Mouse (Mus musculus) intestine, embryonic 16.5 days (tissue): ENCODE data around the gene Rcsd1. TPM values are rescaled to one million over a fixed set of nuclear protein-coding genes. Genes with fewer than 3 reads are reported as not detected.

Experiments used
- ATAC-seq: fragments of 200-750 bp; cut with Nextera tagmentation; 2 replicates; pipeline ENCODE4 v1.8.0; 2017; ENCODE audit warnings: moderate TSS enrichment, moderate library complexity
- H3K27ac ChIP-seq: fragments of 300-500 bp; sonication (generic); 2 replicates; pipeline ENCODE4 v1.5.1; 2014; ENCODE audit warnings: mild to moderate bottlenecking, low read length
- H3K27me3 ChIP-seq: fragments of 300-500 bp; sonication (generic); replicated peaks from 2 replicates; pipeline ENCODE4 v1.6.1; 2014; ENCODE audit warnings: low read length, control low read depth, mixed read lengths; ENCODE audit not compliant: control insufficient read depth, insufficient read depth
- H3K36me3 ChIP-seq: fragments of 300-500 bp; sonication (generic); 2 replicates; pipeline ENCODE4 v1.6.1; 2014; ENCODE audit warnings: low read length, control low read depth; ENCODE audit not compliant: control insufficient read depth, insufficient read depth
- H3K4me1 ChIP-seq: fragments of 300-500 bp; sonication (generic); 2 replicates; pipeline ENCODE4 v1.6.1; 2014; ENCODE audit warnings: low read length, control low read depth, mixed read lengths; ENCODE audit not compliant: control insufficient read depth, insufficient read depth
- H3K4me2 ChIP-seq: fragments of 300-500 bp; sonication (generic); 2 replicates; pipeline ENCODE4 v1.6.1; 2014; ENCODE audit warnings: low read depth, low read length, control low read depth
- H3K4me3 ChIP-seq: fragments of 300-500 bp; sonication (generic); 2 replicates; pipeline ENCODE4 v1.5.1; 2014; ENCODE audit warnings: mild to moderate bottlenecking, low read length
- H3K9ac ChIP-seq: fragments of 300-500 bp; sonication (generic); 2 replicates; pipeline ENCODE4 v1.6.1; 2014; ENCODE audit warnings: low read depth, low read length
- H3K9me3 ChIP-seq: fragments of 300-500 bp; sonication (generic); 2 replicates; pipeline ENCODE4 v1.6.1; 2016; ENCODE audit warnings: low read length, control low read depth; ENCODE audit not compliant: control insufficient read depth
- WGBS: fragments of 180-500 bp; shearing (Covaris S2); extraction: QIAGEN DNeasy Blood & Tissue Kit; methylation state at CpG from one replicate; pipeline ENCODE4 v1.1.7; 2014; 5-methylcytosine and 5-hydroxymethylcytosine counted together
- polyA plus RNA-seq: library from polyadenylated mRNA; unstranded; fragments of >200 nt; fragmentation: Nextera tagmentation; extraction: Ambion mirVana; gene quantifications from 2 replicates; pipeline ENCODE4 v1.2.1, GENCODE M21; 2015

Gene Rcsd1
- polyA plus RNA-seq, 1 experiment from 2014 or later, result 32.4 TPM

DNA sequence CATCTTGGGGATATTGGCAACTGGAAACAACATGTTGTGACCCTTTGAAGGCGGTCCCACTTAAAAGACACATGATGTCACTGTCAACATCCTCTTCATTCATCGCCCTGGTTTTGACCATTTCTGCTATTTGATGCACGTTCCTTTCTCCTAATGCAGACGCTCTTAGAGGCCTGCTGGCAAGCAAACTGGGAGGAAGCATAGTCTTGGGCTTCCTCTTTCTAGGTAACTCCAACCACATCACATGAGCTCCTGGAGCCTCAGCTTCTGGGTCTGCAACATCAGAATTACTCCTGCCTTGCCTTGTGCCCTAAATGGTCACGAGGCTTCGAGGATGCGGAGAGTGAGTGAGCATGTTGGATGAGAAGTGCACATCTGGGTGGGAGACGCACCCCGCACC is 34.4 kb downstream of the Rcsd1 start:
- no peak overlapping the region for H3K9ac ChIP-seq
- no peak overlapping the region for H3K4me2 ChIP-seq
- peaks cover 3% of the 10 kb centered on the region; the same call in 1 of the 2 replicates for H3K4me1 ChIP-seq
- H3K27ac ChIP-seq, result no peak overlapping the region
- no peak overlapping the region for H3K4me3 ChIP-seq
- no peaks in the 10 kb centered on the region for H3K9me3 ChIP-seq
- no peaks in the 10 kb centered on the region for H3K27me3 ChIP-seq
- H3K36me3 ChIP-seq, result no peaks in the 10 kb centered on the region
- ATAC-seq, result no peak
- WGBS, result 86% methylated on average over 9 of the region's 9 CpGs

DNA sequence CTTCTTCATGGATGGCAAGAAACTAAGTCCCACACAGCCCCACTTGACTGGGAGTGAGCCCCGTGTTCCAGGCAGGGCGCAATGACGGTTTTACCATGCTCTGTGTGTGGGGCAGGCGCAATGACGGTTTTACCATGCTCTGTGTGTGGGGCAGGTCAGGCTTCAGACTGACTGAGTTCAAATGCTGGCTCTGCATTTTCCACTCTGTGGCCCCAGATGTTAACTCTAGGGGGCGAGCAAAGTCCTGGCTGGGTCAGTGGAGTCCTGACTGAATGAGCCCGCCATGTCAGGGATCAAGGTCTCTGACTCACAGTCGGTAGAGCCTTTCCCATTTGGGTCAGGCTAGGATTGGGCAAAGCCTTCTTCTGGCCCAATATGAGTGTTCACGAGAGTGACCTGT is 37.2 kb downstream of the Rcsd1 start:
- H3K9me3 ChIP-seq, result no peaks in the 10 kb centered on the region
- no peak overlapping the region for H3K4me2 ChIP-seq
- 82% methylated on average over 9 of the region's 9 CpGs for WGBS
- no peak overlapping the region for H3K4me3 ChIP-seq
- peaks cover 7% of the 10 kb centered on the region; the same call in 1 of the 2 replicates for H3K4me1 ChIP-seq
- no peak overlapping the region for H3K27ac ChIP-seq
- H3K27me3 ChIP-seq, result no peaks in the 10 kb centered on the region
- no peak overlapping the region for H3K9ac ChIP-seq
- ATAC-seq, result no peak
- no peaks in the 10 kb centered on the region for H3K36me3 ChIP-seq

DNA sequence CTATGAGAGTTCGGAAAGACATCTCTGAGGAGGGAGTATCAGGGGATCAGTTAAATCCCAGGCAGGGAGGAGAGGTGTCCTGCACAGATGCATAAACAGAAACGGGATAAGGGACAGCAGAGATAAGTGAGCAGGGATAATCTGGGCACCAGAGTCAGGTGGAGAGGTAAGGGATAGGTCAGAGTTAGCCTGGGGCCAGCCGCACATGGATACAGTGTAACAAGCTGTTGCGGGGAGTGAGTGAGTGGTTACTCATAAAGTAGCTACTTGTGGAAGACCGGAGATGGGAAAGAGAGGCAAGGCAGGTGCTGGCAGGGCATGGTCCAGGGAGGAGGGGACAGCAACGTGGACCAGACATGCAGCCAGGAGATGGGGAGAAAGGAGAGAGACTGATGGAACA is 39.5 kb downstream of the Rcsd1 start:
- H3K9ac ChIP-seq, result no peak overlapping the region
- 73% methylated on average over 6 of the region's 6 CpGs for WGBS
- H3K4me2 ChIP-seq, result no peak overlapping the region
- H3K4me1 ChIP-seq, result peaks cover 10% of the 10 kb centered on the region; the same call in 1 of the 2 replicates
- H3K36me3 ChIP-seq, result no peaks in the 10 kb centered on the region
- no peak overlapping the region for H3K4me3 ChIP-seq
- no peaks in the 10 kb centered on the region for H3K27me3 ChIP-seq
- ATAC-seq, result no peak
- H3K9me3 ChIP-seq, result no peaks in the 10 kb centered on the region
- H3K27ac ChIP-seq, result no peak overlapping the region

DNA sequence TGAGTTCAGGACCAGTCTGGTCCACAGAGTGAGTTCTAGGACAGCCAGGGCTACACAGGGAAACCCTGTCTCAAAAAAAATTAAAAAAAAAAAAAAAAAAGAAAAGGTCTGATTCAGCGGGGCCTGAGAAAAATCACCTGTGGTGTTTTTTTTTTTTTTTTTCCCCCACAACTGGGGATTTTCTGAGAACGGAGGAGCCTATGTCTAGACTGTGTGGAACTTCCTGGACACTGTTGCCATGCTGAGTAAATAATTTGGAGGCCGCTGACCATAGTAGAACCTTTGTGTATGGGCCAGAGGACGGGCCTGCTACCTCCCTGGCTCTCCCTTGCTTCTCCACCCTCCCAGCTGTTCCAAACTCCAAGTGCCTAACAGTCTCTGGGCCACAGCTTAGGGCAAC is 40.7 kb downstream of the Rcsd1 start:
- Histone ChIP-seq H3K4me2 (no peak overlapping the region), H3K4me1 (peaks cover 10% of the 10 kb centered on the region; the same call in 1 of the 2 replicates), H3K27ac (no peak overlapping the region), H3K9me3 (no peaks in the 10 kb centered on the region), H3K27me3 (no peaks in the 10 kb centered on the region), H3K4me3 (no peak overlapping the region), H3K9ac (no peak overlapping the region), H3K36me3 (no peaks in the 10 kb centered on the region)
- ATAC-seq, result no peak
- WGBS, result 50% methylated on average over 4 of the region's 4 CpGs

DNA sequence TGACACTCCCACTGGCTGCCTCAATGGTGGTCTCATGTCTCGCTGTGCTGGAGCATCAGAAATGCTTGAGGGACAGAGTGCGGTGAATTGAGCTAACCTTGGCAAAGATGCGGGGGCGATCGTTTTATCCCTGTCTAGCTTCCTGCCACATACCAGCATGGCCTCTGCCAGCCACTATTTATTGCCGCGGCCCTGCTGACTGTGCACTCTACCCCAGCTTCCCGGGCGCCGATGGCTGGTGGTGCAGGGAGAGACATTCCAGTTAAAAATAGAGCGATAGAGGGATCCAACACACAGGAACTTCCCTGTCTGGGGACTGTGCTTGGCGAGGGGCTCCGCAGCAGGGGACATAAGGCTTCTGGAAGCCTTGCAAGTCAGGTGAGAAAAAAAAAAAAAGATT is 42.2 kb downstream of the Rcsd1 start:
- Histone ChIP-seq H3K27ac (no peak overlapping the region), H3K9ac (no peak overlapping the region), H3K36me3 (no peaks in the 10 kb centered on the region), H3K4me3 (no peak overlapping the region), H3K4me2 (no peak overlapping the region), H3K27me3 (no peaks in the 10 kb centered on the region), H3K9me3 (no peaks in the 10 kb centered on the region), H3K4me1 (peaks cover 13% of the 10 kb centered on the region; the same call in 1 of the 2 replicates)
- 48% methylated on average over 13 of the region's 13 CpGs for WGBS
- no peak for ATAC-seq

DNA sequence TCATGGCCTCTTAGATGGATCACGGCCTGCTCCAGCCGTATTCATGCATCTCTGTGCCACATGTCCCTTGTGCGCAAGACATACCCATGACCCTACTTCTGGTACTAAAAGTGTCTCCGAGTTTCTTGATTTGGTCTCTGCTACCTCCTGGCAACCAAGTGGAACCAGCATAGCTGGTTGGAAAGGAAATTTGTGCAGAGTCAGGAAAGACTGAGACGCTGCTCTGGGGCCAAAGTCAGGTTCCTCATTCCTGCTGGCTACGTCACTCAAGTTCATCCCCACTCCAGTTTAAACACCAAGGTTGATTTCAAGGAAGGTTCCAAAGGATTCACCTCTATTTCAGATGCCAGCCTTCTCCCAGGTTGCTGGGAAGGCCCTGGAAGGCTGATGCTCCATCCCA is 42.6 kb downstream of the Rcsd1 start:
- WGBS, result 87% methylated on average over 6 of the region's 6 CpGs
- ATAC-seq, result no peak
- no peak overlapping the region for H3K27ac ChIP-seq
- no peaks in the 10 kb centered on the region for H3K9me3 ChIP-seq
- H3K4me1 ChIP-seq, result peaks cover 13% of the 10 kb centered on the region; the same call in 1 of the 2 replicates
- no peak overlapping the region for H3K4me3 ChIP-seq
- no peak overlapping the region for H3K4me2 ChIP-seq
- H3K36me3 ChIP-seq, result no peaks in the 10 kb centered on the region
- H3K27me3 ChIP-seq, result no peaks in the 10 kb centered on the region
- no peak overlapping the region for H3K9ac ChIP-seq

DNA sequence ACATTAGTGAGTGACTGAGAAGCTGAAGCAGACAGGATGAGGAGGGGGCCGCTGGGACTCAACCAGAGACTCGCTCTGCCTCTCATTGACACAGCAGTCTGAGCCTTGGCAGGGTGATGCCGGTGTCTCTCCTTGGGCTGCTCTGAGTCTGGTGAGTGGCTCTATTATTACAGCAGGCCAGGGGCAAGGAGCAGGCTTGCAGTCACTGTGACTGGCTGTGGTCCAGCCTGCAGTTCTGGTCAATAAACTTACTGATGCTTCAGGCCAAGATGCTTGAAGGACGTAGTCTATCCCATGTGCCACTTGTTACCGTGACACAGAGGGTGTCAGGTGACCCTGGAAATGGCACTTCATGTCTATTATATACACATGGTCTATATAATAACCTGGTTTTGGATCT is 43.8 kb downstream of the Rcsd1 start:
- H3K4me1 ChIP-seq, result peaks cover 13% of the 10 kb centered on the region; the same call in 1 of the 2 replicates
- H3K4me2 ChIP-seq, result no peak overlapping the region
- no peak for ATAC-seq
- H3K4me3 ChIP-seq, result no peak overlapping the region
- no peak overlapping the region for H3K27ac ChIP-seq
- no peaks in the 10 kb centered on the region for H3K27me3 ChIP-seq
- H3K36me3 ChIP-seq, result no peaks in the 10 kb centered on the region
- H3K9me3 ChIP-seq, result no peaks in the 10 kb centered on the region
- WGBS, result 77% methylated on average over 5 of the region's 5 CpGs
- no peak overlapping the region for H3K9ac ChIP-seq

DNA sequence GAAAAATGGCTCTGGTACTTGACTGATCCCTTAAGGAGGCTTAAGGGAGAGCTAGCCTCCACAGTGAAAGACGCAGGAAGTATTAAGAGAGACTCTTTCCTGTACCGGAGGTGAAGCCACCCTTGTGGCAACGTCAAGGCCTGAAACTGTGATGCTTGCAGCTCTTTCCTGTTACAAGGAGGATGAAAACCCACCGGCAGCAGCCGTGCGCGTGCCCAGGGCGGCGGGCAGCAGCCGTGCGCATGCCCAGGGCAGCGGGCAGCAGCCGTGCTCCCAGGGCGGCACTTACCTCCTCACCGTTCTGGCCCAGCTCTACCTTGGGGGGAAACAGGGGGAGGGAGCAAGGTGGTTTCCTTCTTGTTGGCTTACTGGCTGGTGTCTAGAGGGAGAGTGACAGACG is 46.3 kb downstream of the Rcsd1 start:
- Histone ChIP-seq H3K27me3 (no peaks in the 10 kb centered on the region), H3K36me3 (no peaks in the 10 kb centered on the region), H3K27ac (peak overlapping the region; percentile 54; the same call in 1 of the 2 replicates), H3K4me2 (no peak overlapping the region), H3K4me3 (no peak overlapping the region), H3K9ac (no peak overlapping the region), H3K9me3 (no peaks in the 10 kb centered on the region), H3K4me1 (peaks cover 13% of the 10 kb centered on the region; the same call in 1 of the 2 replicates)
- 69% methylated on average over 16 of the region's 16 CpGs for WGBS
- ATAC-seq, result no peak

DNA sequence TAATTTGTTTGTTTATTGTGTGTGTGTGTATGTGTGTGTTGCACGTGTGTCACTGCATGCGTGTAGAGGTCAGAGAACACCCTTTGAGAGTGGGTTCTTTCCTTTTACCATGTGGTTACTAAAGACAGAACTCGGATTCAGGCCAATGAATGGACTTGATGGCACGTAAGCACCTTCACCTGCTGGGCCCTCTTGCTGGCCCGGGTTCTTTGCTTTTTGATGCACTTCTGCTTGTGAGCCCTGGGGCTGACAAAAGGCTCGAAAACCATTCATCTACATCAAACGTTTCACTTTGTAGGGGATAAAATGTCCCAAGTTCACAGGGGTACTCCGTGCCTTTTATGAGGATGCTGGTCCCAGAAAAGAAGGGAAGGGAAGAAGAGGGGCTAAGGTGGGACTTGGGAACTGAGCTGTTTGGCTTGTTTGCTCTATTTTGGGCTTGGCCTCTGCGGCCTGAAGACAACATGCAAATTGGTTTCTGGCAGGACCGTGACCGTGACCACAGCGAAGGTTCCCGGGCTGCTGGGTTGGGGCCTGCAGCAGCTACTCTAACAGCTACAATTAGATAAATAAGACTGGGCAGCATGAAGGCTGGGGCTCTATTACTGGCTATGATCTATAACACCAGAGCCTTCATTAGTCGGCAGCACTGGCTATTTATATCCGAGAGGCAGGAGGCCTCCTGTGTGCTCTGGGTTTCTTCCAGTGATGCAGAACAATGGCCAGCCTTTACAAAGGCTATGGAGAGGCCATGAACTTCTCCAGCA is 46.9 kb downstream of the Rcsd1 start:
- Histone ChIP-seq H3K4me3 (no peak overlapping the region), H3K4me1 (peaks cover 8% of the 10 kb centered on the region; the same call in 1 of the 2 replicates), H3K36me3 (no peaks in the 10 kb centered on the region; the same call in 1 of the 2 replicates), H3K9me3 (no peaks in the 10 kb centered on the region), H3K9ac (no peak overlapping the region), H3K27ac (peak overlapping the region; percentile 54; the same call in 1 of the 2 replicates), H3K4me2 (no peak overlapping the region), H3K27me3 (no peaks in the 10 kb centered on the region)
- WGBS, result 59% methylated on average over 15 of the region's 15 CpGs
- no peak for ATAC-seq
